Mouse (Mus musculus): ENCODE data around the gene Rspo1. TPM values are rescaled to one million over a fixed set of nuclear protein-coding genes. Genes with fewer than 3 reads are reported as not detected.

The Rspo1 gene
- polyA plus RNA-seq, 1 experiment from 2014 or later: 30.9 TPM

DNA sequence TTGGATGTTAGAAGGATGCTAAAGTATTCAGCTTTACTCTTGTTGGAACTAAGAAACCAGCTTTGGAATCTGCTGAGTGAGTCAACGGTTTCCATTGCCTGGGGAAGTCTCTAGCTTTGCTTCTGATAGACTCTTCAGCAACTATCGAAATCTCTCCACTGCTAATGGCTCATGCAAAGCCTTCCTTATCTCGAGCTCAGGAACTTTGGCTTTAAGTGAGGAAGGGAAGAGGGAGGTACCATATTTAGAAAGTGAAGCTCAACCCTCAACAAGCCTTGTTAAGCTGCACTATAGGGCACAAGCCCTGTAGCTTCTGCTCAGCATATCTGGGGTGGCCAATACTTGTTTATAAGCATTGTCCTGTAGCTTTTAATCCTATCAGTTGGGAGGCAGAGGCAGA, 71.0 kb downstream of the Rspo1 start:
- no peak for ATAC-seq (replicated peaks; ENCODE audit: low FRiP score)
- H3K4me1 ChIP-seq: peaks cover 4% of the 10 kb centered on the region; the same call in 1 of the 2 replicates
- H3K36me3 ChIP-seq: peaks cover 44% of the 10 kb centered on the region
- H3K4me3 ChIP-seq (replicated peaks): no peak overlapping the region
- 71% methylated on average over 3 of the region's 3 CpGs for WGBS
- H3K27ac ChIP-seq: no peak overlapping the region
- no peak overlapping the region for H3K9ac ChIP-seq
- H3K27me3 ChIP-seq: no peaks in the 10 kb centered on the region
- no peaks in the 10 kb centered on the region for H3K9me3 ChIP-seq (replicated peaks)
- H3K4me2 ChIP-seq: no peak overlapping the region

DNA sequence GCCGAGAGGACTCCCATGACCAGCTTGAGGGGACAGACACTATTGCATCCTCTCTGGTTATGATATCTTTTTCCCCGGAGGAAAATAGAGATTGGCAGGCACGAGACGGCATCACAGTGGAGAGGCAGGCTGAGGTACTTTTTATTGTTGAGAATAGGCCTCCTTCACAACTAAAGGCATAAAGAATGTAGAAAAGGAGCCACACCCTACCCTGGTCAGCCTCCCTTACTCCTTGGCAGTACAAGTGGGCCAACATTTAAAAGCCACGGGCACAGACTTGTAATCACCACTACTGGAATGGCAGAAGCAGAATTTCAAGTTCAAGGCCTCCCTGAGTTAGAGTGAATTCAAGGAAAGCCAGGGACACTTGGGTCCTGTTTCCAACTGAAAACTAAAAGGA, 71.8 kb downstream of the Rspo1 start:
- WGBS: 51% methylated on average over 5 of the region's 5 CpGs
- H3K9ac ChIP-seq: no peak overlapping the region
- no peak overlapping the region for H3K27ac ChIP-seq
- ATAC-seq (replicated peaks; ENCODE audit: low FRiP score): no peak
- H3K4me2 ChIP-seq: no peak overlapping the region
- peaks cover 4% of the 10 kb centered on the region; the same call in 1 of the 2 replicates for H3K4me1 ChIP-seq
- peaks cover 37% of the 10 kb centered on the region for H3K36me3 ChIP-seq
- H3K27me3 ChIP-seq: no peaks in the 10 kb centered on the region
- no peak overlapping the region for H3K4me3 ChIP-seq (replicated peaks)
- no peaks in the 10 kb centered on the region for H3K9me3 ChIP-seq (replicated peaks)

Other genes starting within 250 kb of the Rspo1 start
- gene Inpp5b, start 244.6 kb upstream of the Rspo1 start, polyA plus RNA-seq (2015; fragmentation: Nextera tagmentation; extraction: Ambion mirVana): 29.6 and 33.7 TPM in 2 replicates
- 14.2 and 15.5 TPM in 2 replicates for gene Mtf1, start 184.3 kb upstream of the Rspo1 start, polyA plus RNA-seq (2015; fragmentation: Nextera tagmentation; extraction: Ambion mirVana)
- 35.0 and 42.5 TPM in 2 replicates for gene Yrdc, start 135.8 kb upstream of the Rspo1 start, polyA plus RNA-seq (2015; fragmentation: Nextera tagmentation; extraction: Ambion mirVana)
- 46.9 and 50.3 TPM in 2 replicates for gene 1110065P20Rik, start 135.2 kb upstream of the Rspo1 start, polyA plus RNA-seq (2015; fragmentation: Nextera tagmentation; extraction: Ambion mirVana)
- gene Maneal, start 124.3 kb upstream of the Rspo1 start, polyA plus RNA-seq (2015; fragmentation: Nextera tagmentation; extraction: Ambion mirVana): 0.49 and 0.71 TPM in 2 replicates
- 0.10 and 0.21 TPM in 2 replicates for gene Epha10, start 105.5 kb upstream of the Rspo1 start, polyA plus RNA-seq (2015; fragmentation: Nextera tagmentation; extraction: Ambion mirVana)
- 12.6 and 12.7 TPM in 2 replicates for gene 9930104L06Rik, start 49.4 kb upstream of the Rspo1 start, polyA plus RNA-seq (2015; fragmentation: Nextera tagmentation; extraction: Ambion mirVana)
- gene Cdca8, start 47.1 kb upstream of the Rspo1 start, polyA plus RNA-seq (2015; fragmentation: Nextera tagmentation; extraction: Ambion mirVana): 149 and 151 TPM in 2 replicates
- 83.7 and 91.0 TPM in 2 replicates for gene Gnl2, start 30.2 kb downstream of the Rspo1 start, polyA plus RNA-seq (2015; fragmentation: Nextera tagmentation; extraction: Ambion mirVana)
- not detected in 2 replicates for gene Dnali1, start 79.3 kb downstream of the Rspo1 start, polyA plus RNA-seq (2015; fragmentation: Nextera tagmentation; extraction: Ambion mirVana)
- gene Snip1, start 80.2 kb downstream of the Rspo1 start, polyA plus RNA-seq (2015; fragmentation: Nextera tagmentation; extraction: Ambion mirVana): 29.0 and 31.0 TPM in 2 replicates
- 64.1 and 67.8 TPM in 2 replicates for gene Meaf6, start 98.7 kb downstream of the Rspo1 start, polyA plus RNA-seq (2015; fragmentation: Nextera tagmentation; extraction: Ambion mirVana)
- 0.33 and 0.44 TPM in 2 replicates for gene Zc3h12a, start 141.4 kb downstream of the Rspo1 start, polyA plus RNA-seq (2015; fragmentation: Nextera tagmentation; extraction: Ambion mirVana)

Measured in kidney, embryonic 15.5 days (tissue).